Mouse (Mus musculus): ENCODE results near the gene Pimreg.
A peak's percentile ranks its signal among the peaks of the same experiment; 100 is the strongest.

The Pimreg gene

GRCm38 (mm10) chr11:72065103-72065502 is 23.3 kb downstream of the Pimreg start:
- no peak for DNase-seq (ENCODE audit: low read depth, low spot score)

DNA sequence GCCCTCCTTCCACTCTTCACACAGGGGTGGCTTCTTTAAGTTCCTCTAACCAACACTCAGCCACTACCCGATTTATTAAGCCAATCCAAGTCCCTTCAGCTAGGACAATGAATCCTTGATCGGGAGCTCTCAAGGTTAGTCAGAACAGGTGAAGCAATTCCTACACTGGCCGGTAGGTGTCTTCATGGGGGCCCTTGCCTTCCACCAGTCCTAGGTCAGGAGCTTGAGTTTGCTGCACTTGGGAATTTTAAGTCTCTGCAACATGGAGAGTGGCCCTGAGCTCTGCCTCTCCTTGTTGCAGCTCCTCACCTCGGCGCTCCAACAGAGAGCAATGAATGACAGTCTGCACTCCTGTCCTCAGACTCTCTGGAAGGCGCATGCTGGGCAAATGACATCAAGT is 24.5 kb downstream of the Pimreg start:
- DNase-seq (ENCODE audit: low read depth, low spot score): peak; percentile 39

- no peak for DNase-seq (ENCODE audit: low read depth, low spot score)
Measured at GRCm38 (mm10) chr11:72067326-72067725, 25.5 kb downstream of the Pimreg start.

DNA sequence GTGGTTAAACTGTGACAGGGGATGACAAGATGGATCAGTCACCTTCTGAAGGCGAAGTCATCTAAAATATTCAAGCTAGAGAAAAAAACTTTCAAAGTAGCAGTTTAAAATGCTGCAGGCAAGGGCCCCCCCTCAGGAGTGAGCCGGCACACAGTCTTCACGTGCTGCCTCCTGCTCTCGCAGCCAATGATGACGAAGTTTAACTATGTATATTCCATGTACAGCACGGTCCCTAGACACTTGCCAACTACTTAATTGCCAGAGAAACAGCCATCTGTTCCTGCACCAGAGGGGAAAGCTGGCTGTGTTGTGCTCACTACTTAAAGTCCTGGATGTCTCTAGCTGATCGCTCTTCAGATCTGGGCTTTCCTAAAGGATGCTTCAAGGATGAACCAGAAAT is 26.2 kb downstream of the Pimreg start:
- DNase-seq (ENCODE audit: low read depth, low spot score): no peak

- no peak for DNase-seq (ENCODE audit: low read depth, low spot score)
Measured at GRCm38 (mm10) chr11:72070733-72071132, 28.9 kb downstream of the Pimreg start.

- DNase-seq (ENCODE audit: low read depth, low spot score): no peak
Measured at GRCm38 (mm10) chr11:72072331-72072905, 30.6 kb downstream of the Pimreg start.

- no peak for DNase-seq (ENCODE audit: low read depth, low spot score)
Measured at GRCm38 (mm10) chr11:72074230-72074629, 32.4 kb downstream of the Pimreg start.

GRCm38 (mm10) chr11:72078056-72078455 is 36.2 kb downstream of the Pimreg start:
- DNase-seq (ENCODE audit: low read depth, low spot score): peak; percentile 29

DNA sequence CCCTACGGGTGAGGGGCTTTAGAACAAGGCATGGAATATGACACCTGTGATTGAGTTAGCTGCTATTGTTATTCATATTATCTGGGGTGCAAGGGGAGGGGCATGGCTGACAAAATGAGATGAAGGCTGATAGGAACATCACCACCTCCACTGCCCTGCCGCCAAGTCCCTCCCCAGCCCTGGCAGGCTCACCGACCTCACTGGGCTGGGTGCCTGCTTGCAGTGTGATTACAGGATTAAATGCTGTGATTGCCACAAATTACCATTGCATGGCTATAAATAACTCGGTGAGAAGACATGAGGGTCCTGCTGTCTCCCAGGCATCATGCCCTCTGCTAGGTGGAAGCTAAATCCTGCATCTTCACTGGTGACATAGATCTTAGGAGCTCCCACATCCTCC is 36.8 kb downstream of the Pimreg start:
- no peak for DNase-seq (ENCODE audit: low read depth, low spot score)

DNA sequence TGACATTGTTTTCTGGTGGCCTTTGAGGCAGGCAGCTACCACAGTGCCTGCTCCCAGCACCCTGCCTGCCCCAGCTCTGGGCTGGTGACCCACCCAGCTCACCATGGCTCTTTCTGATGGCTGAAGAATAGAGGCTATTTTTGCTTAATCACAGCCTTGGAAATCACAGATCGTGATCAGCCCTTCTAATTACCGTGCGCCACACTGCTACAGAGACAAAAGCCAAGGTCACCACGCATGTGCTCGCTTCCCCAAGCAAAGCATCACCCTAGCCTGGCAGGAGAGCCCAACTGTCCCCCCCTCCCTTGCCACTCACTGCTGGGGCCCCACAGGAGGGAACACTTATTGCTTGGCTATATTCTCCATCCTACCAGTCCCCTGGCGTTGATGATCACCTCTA is 38.6 kb downstream of the Pimreg start:
- DNase-seq (ENCODE audit: low read depth, low spot score): no peak

DNA sequence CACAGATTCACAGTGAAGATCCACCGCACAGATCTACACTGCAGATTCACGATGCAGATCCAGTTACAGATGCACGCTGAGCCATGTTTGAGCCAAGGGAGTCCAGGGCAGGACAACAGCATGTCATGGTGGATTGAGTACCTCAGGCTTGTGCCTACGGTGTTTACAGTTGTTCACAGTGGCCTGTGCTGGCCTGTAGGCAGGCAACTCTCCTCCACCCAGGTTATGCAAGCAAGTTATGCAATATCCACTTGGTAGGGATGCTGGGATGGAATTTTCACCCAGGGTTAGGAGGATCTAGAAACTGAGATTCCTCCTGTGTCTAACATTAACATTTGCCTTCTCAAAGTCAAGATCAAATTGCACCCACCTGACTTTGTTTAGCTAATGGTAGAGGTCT is 40.8 kb downstream of the Pimreg start:
- no peak for DNase-seq (ENCODE audit: low read depth, low spot score)

GRCm38 (mm10) chr11:72084337-72084736 is 42.5 kb downstream of the Pimreg start:
- DNase-seq (ENCODE audit: low read depth, low spot score): no peak

GRCm38 (mm10) chr11:72086251-72087046 is 44.6 kb downstream of the Pimreg start:
- no peak for DNase-seq (ENCODE audit: low read depth, low spot score)

DNA sequence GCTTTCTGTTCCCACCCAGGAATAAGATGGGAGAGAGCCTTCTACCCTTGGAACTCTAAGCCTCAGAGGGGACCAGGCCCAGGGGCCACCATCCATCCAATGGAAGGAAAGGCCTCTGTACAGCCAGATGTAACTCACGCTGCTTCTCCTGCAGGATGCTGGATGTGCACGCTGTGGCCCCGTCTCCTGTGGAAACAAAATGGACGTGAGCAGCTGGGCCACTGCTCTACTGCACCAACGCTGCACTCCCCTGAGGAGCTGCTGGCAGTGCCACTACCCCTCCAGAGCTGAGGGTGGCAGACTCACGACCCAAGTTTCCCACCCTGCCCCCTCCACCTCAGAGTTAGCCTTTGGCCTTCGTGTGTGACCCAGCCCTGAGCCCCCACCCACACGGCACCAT is 50.6 kb downstream of the Pimreg start:
- DNase-seq (ENCODE audit: low read depth, low spot score): no peak

DNA sequence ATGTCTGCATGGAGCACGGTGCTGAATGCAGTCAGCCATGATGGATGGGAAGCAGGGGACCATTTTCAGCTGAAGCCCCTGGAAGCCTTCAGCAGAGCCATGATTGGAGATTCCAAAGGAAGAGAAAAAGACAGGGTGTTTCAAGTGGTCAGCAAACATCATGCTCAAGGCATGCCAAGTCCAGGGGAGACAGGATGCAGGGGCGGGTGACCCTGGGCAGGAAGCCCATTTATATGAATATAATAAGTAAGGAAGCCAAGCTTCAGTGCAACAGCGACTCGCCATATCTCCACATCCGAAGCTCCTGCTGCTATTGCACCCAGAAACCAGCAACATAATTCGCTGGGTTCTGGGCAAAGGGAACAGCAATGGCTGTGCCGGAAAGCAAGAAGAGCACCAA is 52.6 kb downstream of the Pimreg start:
- peak; percentile 48 for DNase-seq (ENCODE audit: low read depth, low spot score)

DNA sequence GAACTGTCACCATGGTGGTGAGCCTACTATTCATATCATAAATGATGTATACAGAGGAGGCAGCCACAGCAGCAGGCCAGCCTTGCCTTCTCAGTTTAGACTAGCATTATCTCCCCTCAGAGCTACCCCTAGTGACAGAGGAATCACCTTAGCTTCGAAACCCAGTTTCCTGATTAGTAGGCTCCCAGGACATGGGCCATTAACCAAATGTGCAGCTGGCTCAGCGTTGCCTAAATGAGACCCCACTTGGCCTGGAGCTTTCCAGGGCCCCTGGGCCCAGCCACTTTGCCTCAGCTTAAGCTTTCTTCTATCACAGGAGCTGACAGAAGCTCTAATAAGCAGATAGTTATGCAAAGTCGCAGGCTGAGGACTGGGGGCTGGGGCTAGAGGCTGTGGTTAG is 54.2 kb downstream of the Pimreg start:
- no peak for DNase-seq (ENCODE audit: low read depth, low spot score)

Data from 3T3-L1 (cell line).